7 mouse cellular contexts compared by ENCODE assay signal in the genomic region with DNA sequence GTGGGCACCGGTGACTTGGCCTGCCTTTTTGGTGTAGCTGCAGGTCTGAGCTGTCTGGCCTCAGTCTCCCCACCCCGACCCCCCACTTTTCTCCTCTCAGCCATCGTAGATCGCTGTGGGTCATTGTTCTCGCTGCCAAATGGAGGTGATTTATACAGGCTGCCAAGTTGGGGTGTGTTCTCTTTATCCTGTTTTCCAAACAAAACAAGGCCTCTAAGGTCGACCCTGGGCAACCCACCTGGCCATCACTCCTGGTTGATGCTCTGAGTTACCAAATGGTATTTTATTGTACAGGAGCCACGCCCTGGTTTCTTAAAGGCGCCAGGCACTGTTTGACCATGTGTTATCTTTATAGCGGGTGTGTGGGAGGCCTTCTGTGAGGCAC. TPM values are rescaled to one million over a fixed set of nuclear protein-coding genes. Genes with fewer than 3 reads are reported as not detected.
DNase-seq lines count a peak whose midpoint lies in the region; ATAC-seq and TF ChIP-seq lines count a peak whose summit lies in the region.

No protein-coding gene starts in this region.

- H3K4me2 ChIP-seq in lung, embryonic 16.5 days (ENCODE audit: low read depth, low read length) = peak overlapping the region; percentile 100

- no peaks in the 10 kb centered on the region for H3K9me3 ChIP-seq in lung, embryonic 16.5 days (ENCODE audit: control insufficient read depth, low read length)
- H3K9me3 ChIP-seq in forebrain, embryonic 10.5 days = peaks cover 2% of the 10 kb centered on the region; the same call in 1 of the 2 replicates
- H3K9me3 ChIP-seq in limb, embryonic 10.5 days (replicated peaks) = no peaks in the 10 kb centered on the region

- H3K27me3 ChIP-seq in lung, embryonic 16.5 days (ENCODE audit: control insufficient read depth, insufficient read depth, low read depth, low read length) = no peaks in the 10 kb centered on the region
- peaks cover 20% of the 10 kb centered on the region for H3K27me3 ChIP-seq in forebrain, embryonic 10.5 days (ENCODE audit: poor library complexity, severe bottlenecking)
- peaks cover 26% of the 10 kb centered on the region for H3K27me3 ChIP-seq in limb, embryonic 10.5 days (ENCODE audit: low read depth, poor library complexity, severe bottlenecking)
- H3K27me3 ChIP-seq in small intestine, adult 2 months (ENCODE audit: control insufficient read depth, insufficient read depth, low read length) = peaks cover 14% of the 10 kb centered on the region

- peak overlapping the region; percentile 55 for H3K27ac ChIP-seq in lung, embryonic 16.5 days (ENCODE audit: low read length)
- peak overlapping the region; percentile 96 for H3K27ac ChIP-seq in forebrain, embryonic 10.5 days
- peak overlapping the region; percentile 93 for H3K27ac ChIP-seq in limb, embryonic 10.5 days
- H3K27ac ChIP-seq in small intestine, adult 2 months (ENCODE audit: insufficient read depth, low read depth, low read length) = no peak overlapping the region

- no peak for TF ChIP-seq POLR2A in small intestine, adult 2 months (IDR thresholded peaks at IDR 0.05; ENCODE audit: low read depth, low read length)

- peak overlapping the region; percentile 78 for H3K9ac ChIP-seq in lung, embryonic 16.5 days (ENCODE audit: low read length)

- TF ChIP-seq CTCF in small intestine, adult 2 months (IDR thresholded peaks at IDR 0.05; ENCODE audit: extremely low read depth, insufficient read length, insufficient replicate concordance, low read depth, low read length) = no peak

- no peak for DNase-seq in lung, postnatal 14 days
- no peak for DNase-seq in forebrain, embryonic 10.5 days (ENCODE audit: extremely low spot score, low spot score)
- DNase-seq in limb, embryonic 10.5 days (ENCODE audit: low spot score) = no peak
- DNase-seq in urinary bladder, postnatal 14 days (ENCODE audit: low spot score) = no peak
- DNase-seq in adrenal gland, postnatal 25 days = no peak

- peak overlapping the region; percentile 84 for H3K4me3 ChIP-seq in lung, embryonic 16.5 days (ENCODE audit: low read length)
- peak overlapping the region; percentile 88 for H3K4me3 ChIP-seq in forebrain, embryonic 10.5 days
- peak overlapping the region; percentile 82 for H3K4me3 ChIP-seq in limb, embryonic 10.5 days
- peak overlapping the region; percentile 71 for H3K4me3 ChIP-seq in small intestine, adult 2 months (ENCODE audit: low read depth, low read length)

- H3K4me1 ChIP-seq in lung, embryonic 16.5 days (replicated peaks; ENCODE audit: control insufficient read depth, insufficient read depth, low read length) = no peaks in the 10 kb centered on the region; the same call in none of the 2 replicates
- peaks cover 53% of the 10 kb centered on the region for H3K4me1 ChIP-seq in forebrain, embryonic 10.5 days
- peaks cover 27% of the 10 kb centered on the region for H3K4me1 ChIP-seq in limb, embryonic 10.5 days
- H3K4me1 ChIP-seq in small intestine, adult 2 months (ENCODE audit: control insufficient read depth, insufficient read depth, insufficient read length, low read length) = 0 out of 2 replicates have a peak, but pooled peaks cover 3% of the 10 kb centered on the region

- no peak for ATAC-seq in lung, embryonic 16.5 days (ENCODE audit: low read depth)

- no peaks in the 10 kb centered on the region for H3K36me3 ChIP-seq in lung, embryonic 16.5 days (ENCODE audit: control insufficient read depth, insufficient read depth, low read length)
- peaks cover 22% of the 10 kb centered on the region for H3K36me3 ChIP-seq in forebrain, embryonic 10.5 days (replicated peaks)
- 0 out of 2 replicates have a peak, but pooled peaks cover 3% of the 10 kb centered on the region for H3K36me3 ChIP-seq in limb, embryonic 10.5 days
- H3K36me3 ChIP-seq in small intestine, adult 2 months (ENCODE audit: control insufficient read depth, insufficient read depth, low read length) = no peaks in the 10 kb centered on the region

- 2% methylated on average over 9 of the region's 9 CpGs for WGBS in lung, embryonic 16.5 days
- 7% methylated on average over 9 of the region's 9 CpGs for WGBS in forebrain, embryonic 10.5 days
- WGBS in limb, embryonic 10.5 days = 2% methylated on average over 9 of the region's 9 CpGs
- WGBS in small intestine, adult 2 months = 1% methylated on average over 9 of the region's 9 CpGs

RNA-seq across cellular contexts. Expression of gene Vash1, which starts 1.0 kb away (rescaled TPM):
- polyA plus RNA-seq in lung, embryonic 16.5 days (2015; fragmentation: Nextera tagmentation; extraction: Ambion mirVana) = 9.7 and 10.0 TPM in 2 replicates
- 13.6 and 15.6 TPM in 2 replicates for polyA plus RNA-seq in forebrain, embryonic 10.5 days (2016; fragmentation: Nextera tagmentation; extraction: Ambion mirVana)
- 9.2 and 9.5 TPM in 2 replicates for polyA plus RNA-seq in limb, embryonic 10.5 days (2016; fragmentation: Nextera tagmentation; extraction: Ambion mirVana)
- 2.0 and 2.2 TPM in 2 replicates for polyA plus RNA-seq in small intestine, adult 2 months (2012; rRNA removed)
- total RNA-seq in adrenal gland, postnatal 25 days (2021) = 4.3 and 5.6 TPM in 2 replicates

RNA-seq across cellular contexts. Expression of gene Angel1, which starts 46.7 kb away (rescaled TPM):
- 11.9 and 12.4 TPM in 2 replicates for polyA plus RNA-seq in lung, embryonic 16.5 days (2015; fragmentation: Nextera tagmentation; extraction: Ambion mirVana)
- polyA plus RNA-seq in forebrain, embryonic 10.5 days (2016; fragmentation: Nextera tagmentation; extraction: Ambion mirVana) = 15.2 and 15.8 TPM in 2 replicates
- 11.0 and 11.9 TPM in 2 replicates for polyA plus RNA-seq in limb, embryonic 10.5 days (2016; fragmentation: Nextera tagmentation; extraction: Ambion mirVana)
- 2.0 and 2.4 TPM in 2 replicates for polyA plus RNA-seq in small intestine, adult 2 months (2012; rRNA removed)
- total RNA-seq in adrenal gland, postnatal 25 days (2021) = 2.1 and 3.8 TPM in 2 replicates

RNA-seq across cellular contexts. Expression of gene Lrrc74a, which starts 54.6 kb away (rescaled TPM):
- not detected in 2 replicates for polyA plus RNA-seq in lung, embryonic 16.5 days (2015; fragmentation: Nextera tagmentation; extraction: Ambion mirVana)
- polyA plus RNA-seq in forebrain, embryonic 10.5 days (2016; fragmentation: Nextera tagmentation; extraction: Ambion mirVana) = not detected in 2 replicates
- not detected in 2 replicates for polyA plus RNA-seq in limb, embryonic 10.5 days (2016; fragmentation: Nextera tagmentation; extraction: Ambion mirVana)
- polyA plus RNA-seq in small intestine, adult 2 months (2012; rRNA removed) = not detected in 2 replicates
- not detected in 2 replicates for total RNA-seq in adrenal gland, postnatal 25 days (2021)
